Mouse (Mus musculus) MN1 (cell line): ENCODE data around the gene Simc1.

Source experiments
- DNase-seq: peaks from one replicate; pipeline ENCODE4 v3.0.0-alpha.2; 2016; ENCODE audit warnings: low spot score

Gene Simc1

DNA sequence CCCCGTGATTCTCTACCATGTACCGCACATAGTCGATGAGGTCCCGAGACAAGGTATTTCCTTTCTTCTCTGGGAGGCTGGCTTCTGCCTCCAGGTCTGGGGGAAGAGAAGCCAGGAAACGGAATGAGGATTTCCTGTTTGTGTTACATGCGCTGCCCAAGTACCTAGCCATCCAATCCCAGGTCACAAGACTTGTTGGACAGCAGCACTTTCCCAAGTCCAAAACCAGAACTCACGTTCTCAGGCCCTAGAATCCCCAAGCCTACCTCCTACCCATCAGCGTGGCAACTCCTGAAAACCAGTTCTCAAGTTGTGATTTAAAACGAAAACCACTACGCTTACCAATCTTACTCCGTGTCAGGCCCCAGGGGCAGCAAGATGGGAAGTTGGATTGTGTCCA is 82.3 kb downstream of the Simc1 start:
- DNase-seq, result no peak

- DNase-seq, result no peak
These were observed 85.9 kb downstream of the Simc1 start for GRCm38 (mm10) chr13:54589414-54589995.

GRCm38 (mm10) chr13:54589996-54590951 is 86.7 kb downstream of the Simc1 start, which contains the start of the genes Nop16 and Higd2a:
Gene Nop16 (minus strand): TSS chr13:54590090.
Gene Higd2a (plus strand): TSS chr13:54590207.
- peak; percentile 99 for DNase-seq

DNA sequence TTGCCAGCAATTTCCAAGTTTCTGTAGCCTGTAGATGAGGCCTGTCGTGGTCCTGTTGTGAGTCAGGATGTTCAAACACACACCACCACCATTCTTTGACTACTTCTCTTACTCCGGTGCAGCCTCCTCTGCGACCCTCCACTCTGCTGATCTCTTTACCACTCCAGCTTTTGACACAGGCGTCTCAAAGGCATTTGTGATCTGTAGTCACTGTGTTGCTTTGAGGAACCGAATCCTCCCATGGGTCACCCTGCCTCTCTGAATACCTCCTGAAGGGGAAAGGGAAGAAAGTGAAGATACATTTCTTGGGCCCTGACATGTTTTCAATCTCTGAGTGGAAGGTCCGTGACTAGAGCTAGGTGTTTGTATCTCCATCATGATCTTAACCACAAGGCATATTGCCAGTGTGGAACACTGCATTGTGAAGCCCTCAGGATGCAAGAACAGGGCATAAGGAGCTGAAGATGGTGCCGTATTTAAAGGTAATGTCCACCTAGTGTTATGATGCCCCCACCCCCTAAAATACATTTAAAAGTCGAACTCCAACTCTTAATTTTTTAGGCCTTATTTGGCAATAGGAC is 88.3 kb downstream of the Simc1 start:
- DNase-seq, result no peak

GRCm38 (mm10) chr13:54593617-54594016 is 90.0 kb downstream of the Simc1 start:
- DNase-seq, result no peak

DNA sequence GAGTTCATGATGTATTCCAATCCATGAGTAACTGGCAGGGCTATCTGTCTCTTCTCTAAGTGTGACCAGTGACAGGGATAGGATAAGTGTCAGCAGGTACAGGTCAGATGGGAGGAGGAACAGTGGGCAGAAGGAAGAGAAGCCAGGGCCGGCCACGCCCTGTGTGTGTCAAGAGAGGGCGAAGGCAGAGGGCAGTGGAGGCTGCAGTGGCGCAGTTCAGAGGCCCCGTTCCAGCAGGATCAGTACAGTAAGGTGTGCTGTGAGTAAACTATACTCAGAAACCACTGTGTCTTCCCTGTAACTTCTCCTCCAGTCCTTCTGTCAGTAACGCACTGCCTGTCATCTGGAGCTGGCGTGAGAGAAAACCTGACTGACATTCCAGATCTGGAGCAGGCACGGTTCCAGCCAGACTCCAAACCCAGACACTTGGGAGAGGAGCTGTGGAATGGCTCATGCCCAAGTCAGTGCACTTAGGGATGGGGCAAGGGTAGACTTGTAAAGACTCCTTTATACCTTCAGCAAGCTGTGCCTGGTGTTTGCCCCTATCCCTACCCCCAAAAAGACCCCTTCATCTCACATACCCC is 92.6 kb downstream of the Simc1 start:
- DNase-seq, result peak; percentile 48

GRCm38 (mm10) chr13:54596870-54597269 is 93.3 kb downstream of the Simc1 start:
- DNase-seq, result no peak

GRCm38 (mm10) chr13:54598622-54599143 is 95.1 kb downstream of the Simc1 start:
- DNase-seq, result no peak
